Mouse (Mus musculus) G1E (cell line): ENCODE data around the gene Olfr1393. TPM values are rescaled to one million over a fixed set of nuclear protein-coding genes. Genes with fewer than 3 reads are reported as not detected.
A peak's percentile ranks its signal among the peaks of the same experiment; 100 is the strongest.

Source experiments
- ATAC-seq: 2 replicates; pipeline ENCODE4 v1.8.0; 2016; ENCODE audit warnings: mild to moderate bottlenecking; ENCODE audit not compliant: insufficient number of reproducible peaks, poor library complexity, low FRiP score, severe bottlenecking; ENCODE audit errors: extremely low read depth
- DNase-seq: peaks from one replicate; pipeline ENCODE4 v3.0.0; 2012; ENCODE audit warnings: low spot score
- H3K27me3 ChIP-seq: 2 replicates; pipeline ENCODE4 v1.6.1; 2012; ENCODE audit warnings: mild to moderate bottlenecking, low read length, inconsistent platforms; ENCODE audit not compliant: insufficient read depth
- H3K36me3 ChIP-seq: replicated peaks from 2 replicates; pipeline ENCODE3; 2012; ENCODE audit warnings: mild to moderate bottlenecking, inconsistent platforms
- H3K4me1 ChIP-seq: 2 replicates; pipeline ENCODE4 v1.6.1; 2012; ENCODE audit warnings: low read depth, low read length, inconsistent platforms, mixed read lengths; ENCODE audit not compliant: insufficient read depth
- H3K4me3 ChIP-seq: 2 replicates; pipeline ENCODE4 v1.5.1; 2012; ENCODE audit warnings: low read depth, mild to moderate bottlenecking, inconsistent platforms, low read length, moderate library complexity, mixed read lengths
- H3K9me3 ChIP-seq: replicated peaks from 2 replicates; pipeline ENCODE4 v1.6.1; 2012; ENCODE audit warnings: inconsistent platforms
- CTCF ChIP-seq: IDR thresholded peaks from 2 replicates; pipeline ENCODE4 v1.5.1; 2012; ENCODE audit warnings: low read depth, low read length, inconsistent platforms, mixed read lengths
- GATA1 ChIP-seq: IDR thresholded peaks from 2 replicates; pipeline ENCODE4 v1.6.1; 2012; ENCODE audit warnings: borderline replicate concordance, low read length, inconsistent platforms, mixed read lengths
- GATA2 ChIP-seq: IDR thresholded peaks from 2 replicates; pipeline ENCODE4 v1.6.1; 2012; ENCODE audit warnings: low read depth, low read length, inconsistent platforms, borderline replicate concordance
- POLR2AphosphoS5 ChIP-seq: IDR thresholded peaks from 2 replicates; pipeline ENCODE4 v1.6.1; 2012; ENCODE audit warnings: low read depth, low read length, inconsistent platforms; ENCODE audit not compliant: insufficient replicate concordance
- TAL1 ChIP-seq: conservative IDR thresholded peaks from 2 replicates; pipeline ENCODE4 v1.6.1; 2012; ENCODE audit warnings: low read depth, low read length, inconsistent platforms, mixed read lengths
- polyA plus RNA-seq: library from polyadenylated mRNA; stranded (reverse); fragments of >175 nt; gene quantifications from 2 replicates; pipeline ENCODE4 v1.2.3, GENCODE M21; 2012
- total RNA-seq, 2 experiments: library from RNA; stranded (forward) in 1 of 2; stranded (reverse) in 1 of 2; fragments of 200-1000 nt in 1 of 2; fragments of >200 nt in 1 of 2; fragmentation: Nextera tagmentation in 1 of 2; gene quantifications; 2 replicates each; pipeline ENCODE4 v1.2.3; 2014 to 2017

Gene Olfr1393
- total and polyA plus RNA-seq, 3 experiments, result 0.55 TPM; not detected in 2

DNA sequence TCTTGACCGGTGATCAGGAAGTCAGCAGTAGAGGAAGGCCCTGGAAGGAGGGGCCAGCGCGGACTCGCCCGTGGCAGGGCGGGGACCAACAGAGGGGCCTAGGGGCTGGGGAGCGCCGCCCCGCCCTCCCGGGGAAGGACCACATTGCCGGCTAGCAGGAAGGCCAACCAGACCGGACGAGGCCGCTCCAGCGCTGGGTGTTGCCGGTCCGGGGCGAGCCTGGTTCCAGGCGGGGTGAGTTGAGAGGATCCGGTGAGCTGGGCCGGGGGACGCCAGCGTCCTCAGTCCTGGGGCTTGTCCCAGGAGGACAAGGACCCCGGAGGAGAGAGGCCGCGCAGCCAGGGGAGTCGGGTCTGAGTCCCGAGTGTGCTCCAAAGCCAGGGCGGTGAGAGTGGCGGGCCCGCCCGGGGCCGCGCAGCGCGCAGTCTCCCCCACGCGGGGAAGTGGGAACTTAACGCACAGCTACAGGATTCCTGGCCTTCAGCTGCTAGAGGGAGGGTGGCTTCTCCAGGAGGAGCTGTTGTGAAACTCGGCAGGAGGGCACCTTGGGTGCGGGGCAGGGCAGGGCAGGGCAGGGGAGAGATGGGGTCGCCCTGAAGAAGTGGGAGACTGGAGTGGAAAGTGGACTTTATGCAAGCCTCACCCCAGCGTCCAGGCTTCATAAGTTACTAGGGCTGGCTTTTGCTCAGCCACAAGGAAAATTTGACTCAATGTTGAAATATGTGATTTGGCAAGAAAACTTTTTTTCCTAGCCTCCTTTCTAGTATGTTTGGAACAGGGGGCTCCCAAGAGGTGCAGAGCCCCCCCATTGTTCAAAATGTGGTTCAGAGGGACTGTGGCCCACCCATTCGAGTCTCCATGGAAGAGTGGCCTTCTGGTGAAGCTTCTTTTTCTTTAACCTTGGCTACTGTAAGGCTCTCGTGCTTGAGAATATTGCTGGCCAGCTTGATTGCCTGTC lies 27.4 kb upstream of the Olfr1393 start:
- peaks cover 49% of the 10 kb centered on the region for H3K36me3 ChIP-seq
- peaks cover 88% of the 10 kb centered on the region for H3K4me1 ChIP-seq
- peak; percentile 87 for ATAC-seq

DNA sequence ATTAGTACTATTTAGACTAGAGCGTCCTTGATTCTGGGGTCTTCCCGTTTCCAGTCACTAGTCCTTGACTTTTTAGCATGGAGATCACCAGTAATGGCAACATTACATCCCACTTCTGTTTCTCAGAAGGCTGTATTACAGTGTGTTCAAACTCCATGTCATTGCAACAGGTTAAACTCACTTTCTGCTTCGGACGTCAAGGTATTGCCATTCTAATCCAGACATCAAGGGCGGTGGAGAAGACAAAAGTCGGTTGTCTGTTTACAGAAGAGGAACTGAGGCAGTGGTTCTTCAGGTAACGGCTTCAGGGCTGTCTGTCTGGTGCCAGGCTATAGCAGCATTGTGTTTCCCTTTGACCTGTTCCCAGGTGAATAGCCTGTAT lies 26.7 kb upstream of the Olfr1393 start:
- TF ChIP-seq POLR2AphosphoS5, result no peak
- no peak for TF ChIP-seq GATA2
- no peak for TF ChIP-seq TAL1
- no peak for TF ChIP-seq CTCF
- no peak for TF ChIP-seq GATA1
- ATAC-seq (no peak), DNase-seq (no peak)
- Histone ChIP-seq H3K27me3 (no peaks in the 10 kb centered on the region), H3K9me3 (no peaks in the 10 kb centered on the region), H3K36me3 (peaks cover 56% of the 10 kb centered on the region), H3K4me1 (peaks cover 81% of the 10 kb centered on the region), H3K4me3 (peak overlapping the region; percentile 80; the same call in 1 of the 2 replicates)

More for the DNA sequence above, 27.4 kb upstream of the Olfr1393 start:
- peak; percentile 89 for DNase-seq
- no peaks in the 10 kb centered on the region for H3K9me3 ChIP-seq
- no peaks in the 10 kb centered on the region for H3K27me3 ChIP-seq
- peak overlapping the region; percentile 80 for H3K4me3 ChIP-seq
- no peak for TF ChIP-seq GATA1
- no peak for TF ChIP-seq TAL1
- TF ChIP-seq CTCF, result no peak
- no peak for TF ChIP-seq GATA2

DNA sequence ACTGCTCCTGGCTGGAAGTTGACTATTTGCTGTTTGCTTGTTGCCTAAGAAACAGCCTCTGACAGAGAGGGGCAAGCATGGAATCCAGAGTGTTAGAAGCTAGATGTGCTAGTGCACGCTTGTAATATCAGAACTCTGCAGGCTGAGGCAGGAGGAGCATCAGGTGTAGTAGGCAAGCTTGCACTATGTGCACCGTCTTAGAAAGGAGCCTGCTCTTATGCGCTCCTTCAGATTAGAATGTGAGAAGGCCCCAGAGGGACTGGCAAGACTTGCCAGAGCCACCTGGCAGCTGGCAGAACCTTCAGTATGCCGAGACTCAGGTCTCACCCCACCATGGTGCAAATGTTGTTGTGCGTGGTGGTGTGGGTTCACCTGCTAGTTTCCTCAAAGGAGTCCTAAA lies 26.1 kb upstream of the Olfr1393 start:
- Histone ChIP-seq H3K9me3 (no peaks in the 10 kb centered on the region), H3K4me1 (peaks cover 74% of the 10 kb centered on the region), H3K36me3 (peaks cover 62% of the 10 kb centered on the region), H3K4me3 (peak overlapping the region; percentile 18; the same call in 1 of the 2 replicates), H3K27me3 (no peaks in the 10 kb centered on the region)
- DNase-seq (no peak), ATAC-seq (no peak)
- TF ChIP-seq GATA2 (no peak), POLR2AphosphoS5 (no peak), GATA1 (no peak), CTCF (no peak), TAL1 (no peak)

DNA sequence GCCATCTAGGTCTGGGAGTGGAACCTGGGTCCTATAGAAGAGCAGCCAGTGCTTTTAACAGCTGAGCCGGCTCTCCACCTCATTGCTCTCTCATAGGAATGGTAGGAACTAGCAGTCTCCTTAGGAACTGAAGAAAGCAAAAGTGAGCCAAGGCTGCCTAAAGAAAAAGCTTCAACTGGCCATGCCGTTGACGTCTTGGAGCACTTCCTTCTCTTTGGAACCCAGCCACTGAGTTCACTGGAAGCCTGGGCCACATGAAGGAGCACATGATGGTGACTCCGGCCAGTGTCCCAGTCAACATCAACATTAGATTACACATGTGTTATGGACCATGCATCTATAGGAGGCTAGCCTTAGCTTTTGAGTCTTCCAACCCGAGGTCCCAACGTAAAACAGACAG lies 25.1 kb upstream of the Olfr1393 start:
- peaks cover 64% of the 10 kb centered on the region for H3K4me1 ChIP-seq
- DNase-seq (no peak), ATAC-seq (no peak)
- no peak overlapping the region for H3K4me3 ChIP-seq
- H3K36me3 ChIP-seq, result peaks cover 65% of the 10 kb centered on the region
- no peak for TF ChIP-seq TAL1
- H3K27me3 ChIP-seq, result no peaks in the 10 kb centered on the region
- H3K9me3 ChIP-seq, result no peaks in the 10 kb centered on the region

DNA sequence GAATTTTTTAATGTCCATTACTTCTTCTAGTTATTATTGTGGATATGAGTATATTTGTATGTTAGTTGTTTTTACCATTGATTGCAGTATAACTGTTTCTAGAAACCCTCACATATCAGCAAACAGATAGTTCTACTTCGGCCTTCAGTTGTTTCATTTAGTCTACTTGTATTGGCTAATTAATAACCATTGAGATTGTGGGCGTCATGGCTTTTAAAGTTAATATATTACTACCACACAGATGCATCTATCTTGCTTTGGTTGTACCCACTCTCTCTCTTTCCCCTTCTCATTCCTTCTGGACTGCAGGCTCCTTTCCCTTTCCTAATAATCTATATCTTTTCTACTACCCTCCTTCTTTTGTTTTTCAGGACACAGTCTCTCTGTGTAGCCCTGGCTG lies 18.8 kb upstream of the Olfr1393 start:
- DNase-seq (no peak), ATAC-seq (no peak)
- H3K9me3 ChIP-seq, result no peaks in the 10 kb centered on the region
- no peaks in the 10 kb centered on the region; the same call in 1 of the 2 replicates for H3K27me3 ChIP-seq
- peaks cover 88% of the 10 kb centered on the region for H3K36me3 ChIP-seq
- TF ChIP-seq POLR2AphosphoS5 (no peak), GATA1 (no peak), CTCF (no peak), TAL1 (no peak), GATA2 (no peak)
- H3K4me1 ChIP-seq, result peaks cover 25% of the 10 kb centered on the region
- H3K4me3 ChIP-seq, result no peak overlapping the region

DNA sequence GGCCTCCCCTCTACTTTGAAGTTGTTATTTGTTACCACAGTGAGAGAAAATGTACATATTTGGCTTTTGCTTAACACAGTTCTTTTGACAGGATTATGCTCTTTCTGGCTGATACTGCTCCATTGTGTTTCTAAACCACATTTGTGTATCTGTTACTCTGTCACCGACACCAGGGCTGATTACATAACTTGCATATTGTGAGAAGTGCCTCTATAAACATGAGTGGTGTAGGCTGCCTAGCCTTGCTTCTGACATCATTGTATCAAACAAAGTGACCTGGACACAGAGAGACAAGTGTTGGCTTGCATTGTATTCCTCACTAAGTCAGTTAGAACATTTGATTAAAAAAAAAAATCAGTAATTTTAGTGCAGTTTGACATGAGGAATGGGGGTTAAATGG lies 18.3 kb upstream of the Olfr1393 start:
- ATAC-seq, result no peak
- Histone ChIP-seq H3K36me3 (peaks cover 88% of the 10 kb centered on the region), H3K27me3 (no peaks in the 10 kb centered on the region; the same call in 1 of the 2 replicates), H3K4me3 (no peak overlapping the region), H3K4me1 (peaks cover 25% of the 10 kb centered on the region), H3K9me3 (no peaks in the 10 kb centered on the region)
- no peak for DNase-seq
- TF ChIP-seq CTCF, result no peak
